Mouse (Mus musculus): Measurements from ENCODE around the gene Dnm3. TPM values are rescaled to one million over a fixed set of nuclear protein-coding genes. Genes with fewer than 3 reads are reported as not detected.

The Dnm3 gene
- total and polyA plus RNA-seq, 3 experiments: 1.5 to 7.8 (median 5.9) TPM

DNA sequence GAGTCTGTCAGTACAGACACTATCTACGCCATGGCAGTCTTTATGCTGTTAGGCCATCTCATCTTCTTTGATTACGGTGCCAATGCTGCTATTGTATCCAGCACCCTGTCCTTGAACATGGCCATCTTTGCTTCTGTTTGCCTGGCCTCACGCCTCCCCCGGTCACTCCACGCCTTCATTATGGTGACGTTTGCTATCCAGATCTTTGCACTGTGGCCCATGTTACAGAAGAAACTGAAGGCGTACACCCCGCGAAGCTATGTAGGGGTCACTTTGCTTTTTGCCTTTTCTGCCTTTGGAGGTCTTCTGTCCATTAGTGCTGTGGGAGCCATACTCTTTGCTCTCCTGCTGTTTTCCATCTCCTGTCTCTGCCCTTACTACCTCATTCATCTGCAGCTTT lies 507.0 kb downstream of the Dnm3 start:
- Histone ChIP-seq H3K4me1 (ENCODE audit: control insufficient read depth, insufficient read depth, low read length) (peaks cover 2% of the 10 kb centered on the region), H3K36me3 (ENCODE audit: control insufficient read depth, insufficient read depth, low read length) (peaks cover 7% of the 10 kb centered on the region), H3K27me3 (ENCODE audit: control insufficient read depth, insufficient read depth, low read length) (no peaks in the 10 kb centered on the region), H3K79me2 (replicated peaks; ENCODE audit: control insufficient read depth, insufficient read depth, low read length) (no peaks in the 10 kb centered on the region), H3K4me3 (no peak overlapping the region), H3K27ac (no peak overlapping the region), H3K9ac (ENCODE audit: low read depth, low read length) (no peak overlapping the region)
- intact Hi-C loops (cut with DNase I): loop anchor here (10.0 kb wide), 2 partner anchors 574 to 694 kb away; partner anchors contain the start of gene Mettl13
- WGBS: 96% methylated on average over 9 of the region's 9 CpGs
- TF ChIP-seq POLR2A (IDR thresholded peaks at IDR 0.05; ENCODE audit: insufficient read depth, low read depth, low read length): no peak
- no peak for TF ChIP-seq CTCF (IDR thresholded peaks at IDR 0.05)
- TF ChIP-seq EP300 (IDR thresholded peaks at IDR 0.05; ENCODE audit: insufficient read depth, low read depth, low read length): no peak
- no peak for DNase-seq

DNA sequence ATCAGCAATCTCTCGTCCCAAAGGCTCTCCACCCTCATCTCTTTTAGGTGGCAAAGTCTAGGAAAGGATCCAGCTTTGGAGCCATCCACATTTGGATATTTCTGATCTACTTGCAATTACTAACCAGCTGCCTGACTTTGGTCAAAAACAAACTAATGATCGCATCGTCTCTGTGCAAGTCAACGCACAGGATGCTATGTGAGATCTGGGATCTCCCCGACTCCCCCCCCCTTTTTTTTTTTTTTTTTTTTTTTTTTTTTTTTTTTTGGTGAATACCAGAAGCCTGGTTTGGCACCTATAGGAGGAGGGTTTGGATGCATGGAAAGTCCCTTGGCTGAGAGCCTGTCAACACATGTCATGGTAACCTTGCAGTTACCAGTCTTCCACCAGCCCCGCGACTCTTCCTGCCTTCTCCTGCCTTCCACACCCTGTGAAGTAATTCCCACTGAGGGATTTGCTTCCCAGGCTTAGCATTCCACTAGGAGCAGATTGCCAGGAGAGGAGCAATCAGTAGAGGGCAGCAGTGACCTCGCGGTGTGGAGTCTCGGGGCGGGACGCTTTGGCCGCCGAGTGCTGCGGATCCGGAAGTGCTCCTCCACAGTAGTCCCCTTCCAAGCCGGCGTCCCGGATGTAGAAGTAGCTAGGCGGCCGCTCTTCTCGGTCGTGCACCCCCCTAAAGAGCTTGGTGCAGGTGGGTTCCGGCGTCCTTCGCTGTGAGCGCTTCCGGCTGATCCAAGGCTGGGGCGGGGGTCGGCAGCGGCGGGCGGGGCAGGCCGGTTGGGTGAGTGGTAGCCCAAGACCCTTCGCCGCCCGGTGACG lies 509.0 kb downstream of the Dnm3 start, which contains the start of gene Pigc:
Gene Pigc, plus strand, starts transcription at position 598 of the 819 bp plus-strand sequence.
- peak within 1 kb of the TSS; percentile 91 for H3K4me3 ChIP-seq
- H3K79me2 ChIP-seq (replicated peaks; ENCODE audit: control insufficient read depth, insufficient read depth, low read length): no peaks in the 10 kb centered on the region
- intact Hi-C loops (cut with DNase I): loop anchor here (5.0 kb wide), 1 partner anchor 91 kb away; the partner anchor contains the start of gene Suco
- 1% methylated on average over 38 of the region's 38 CpGs for WGBS
- peak; percentile 70; the same call in 1 of the 2 replicates for TF ChIP-seq POLR2A (IDR thresholded peaks at IDR 0.05; ENCODE audit: insufficient read depth, low read depth, low read length)
- peak; percentile 75 for TF ChIP-seq EP300 (IDR thresholded peaks at IDR 0.05; ENCODE audit: insufficient read depth, low read depth, low read length)
- peak; percentile 92 for TF ChIP-seq CTCF (IDR thresholded peaks at IDR 0.05)
- DNase-seq: peak; percentile 91 to 93
- peak within 1 kb of the TSS; percentile 85 for H3K27ac ChIP-seq
- peaks cover 7% of the 10 kb centered on the region for H3K36me3 ChIP-seq (ENCODE audit: control insufficient read depth, insufficient read depth, low read length)
- peak within 1 kb of the TSS; percentile 87 for H3K9ac ChIP-seq (ENCODE audit: low read depth, low read length)
- H3K4me1 ChIP-seq (ENCODE audit: control insufficient read depth, insufficient read depth, low read length): peaks cover 2% of the 10 kb centered on the region
- no peaks in the 10 kb centered on the region for H3K27me3 ChIP-seq (ENCODE audit: control insufficient read depth, insufficient read depth, low read length)

DNA sequence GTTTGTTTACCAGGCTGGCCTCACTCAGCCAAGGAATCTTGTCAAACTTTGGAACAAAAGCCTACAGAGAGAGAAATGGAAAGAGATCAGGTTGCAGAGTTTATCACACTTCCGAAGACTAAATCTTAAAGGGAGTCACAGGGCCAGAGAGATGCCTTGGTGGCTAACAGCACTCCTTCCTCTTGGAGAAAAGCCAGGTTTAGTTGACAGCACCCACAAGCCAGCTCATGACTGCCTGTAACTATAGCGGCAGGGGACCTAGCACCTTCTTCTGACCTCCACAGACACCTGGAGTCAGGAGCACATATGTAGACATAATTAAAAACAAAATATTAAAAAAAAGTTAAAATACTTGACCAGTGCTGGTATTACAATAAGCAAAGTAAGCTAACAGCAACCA lies 509.9 kb downstream of the Dnm3 start:
- Histone ChIP-seq H3K36me3 (ENCODE audit: control insufficient read depth, insufficient read depth, low read length) (peaks cover 7% of the 10 kb centered on the region), H3K27me3 (ENCODE audit: control insufficient read depth, insufficient read depth, low read length) (no peaks in the 10 kb centered on the region), H3K4me1 (ENCODE audit: control insufficient read depth, insufficient read depth, low read length) (peaks cover 2% of the 10 kb centered on the region), H3K4me3 (no peak overlapping the region), H3K79me2 (replicated peaks; ENCODE audit: control insufficient read depth, insufficient read depth, low read length) (no peaks in the 10 kb centered on the region), H3K9ac (ENCODE audit: low read depth, low read length) (no peak overlapping the region), H3K27ac (no peak overlapping the region)
- DNase-seq: no peak
- TF ChIP-seq EP300 (IDR thresholded peaks at IDR 0.05; ENCODE audit: insufficient read depth, low read depth, low read length) (no peak), CTCF (IDR thresholded peaks at IDR 0.05) (no peak), POLR2A (IDR thresholded peaks at IDR 0.05; ENCODE audit: insufficient read depth, low read depth, low read length) (no peak)
- intact Hi-C loops (cut with DNase I): loop anchor here (5.0 kb wide), 1 partner anchor 91 kb away; the partner anchor contains the start of gene Suco
- 56% methylated on average over 2 of the region's 2 CpGs for WGBS

DNA sequence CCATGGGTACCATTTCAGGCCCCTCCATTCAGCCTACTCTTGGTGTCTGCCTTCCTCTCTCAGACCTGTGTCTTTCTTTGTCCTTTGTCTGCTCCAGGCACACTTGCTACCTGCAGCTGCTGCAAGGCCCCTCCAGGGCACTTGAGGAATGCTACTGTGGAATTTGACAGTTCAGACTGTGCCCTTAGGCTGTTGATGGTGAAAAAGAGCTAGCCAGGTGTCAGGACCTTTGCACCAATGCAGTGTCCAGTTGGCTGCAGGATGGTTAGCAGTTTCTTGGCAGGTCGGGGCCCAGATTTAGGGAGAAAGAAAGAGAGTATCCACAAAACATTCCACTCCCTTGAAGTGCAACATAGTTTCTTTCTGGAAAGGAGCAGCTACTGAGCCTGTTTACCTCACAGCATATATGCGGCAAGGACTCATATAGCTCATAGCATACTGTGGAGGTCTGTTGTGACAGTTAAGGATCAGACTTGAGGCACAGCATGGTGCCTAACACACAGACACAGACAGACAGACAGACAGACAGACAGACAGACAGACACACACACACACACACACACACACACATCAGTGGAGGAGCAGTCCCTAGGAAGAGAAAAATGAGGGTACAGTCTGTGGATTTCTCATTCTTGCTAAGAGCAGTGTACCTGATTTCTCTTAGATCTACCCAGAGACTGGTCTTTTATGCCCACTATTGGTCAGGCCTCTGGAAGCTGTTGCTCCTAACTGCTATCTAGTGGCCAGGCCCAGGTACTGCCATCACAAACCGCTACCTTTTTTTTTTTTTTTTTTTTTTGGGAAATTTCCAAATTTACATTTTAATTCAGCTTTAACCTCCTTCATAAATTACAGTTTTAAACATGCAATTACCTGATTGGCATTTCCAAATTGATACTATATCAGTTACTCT lies 515.1 kb downstream of the Dnm3 start:
- intact Hi-C loops (cut with DNase I): no loop called here
- no peaks in the 10 kb centered on the region for H3K79me2 ChIP-seq (replicated peaks; ENCODE audit: control insufficient read depth, insufficient read depth, low read length)
- no peaks in the 10 kb centered on the region for H3K4me1 ChIP-seq (ENCODE audit: control insufficient read depth, insufficient read depth, low read length)
- TF ChIP-seq CTCF (IDR thresholded peaks at IDR 0.05) (peak; percentile 67), POLR2A (IDR thresholded peaks at IDR 0.05; ENCODE audit: insufficient read depth, low read depth, low read length) (no peak)
- H3K4me3 ChIP-seq: no peak overlapping the region
- no peak for DNase-seq
- no peaks in the 10 kb centered on the region for H3K27me3 ChIP-seq (ENCODE audit: control insufficient read depth, insufficient read depth, low read length)
- no peak overlapping the region for H3K9ac ChIP-seq (ENCODE audit: low read depth, low read length)
- H3K27ac ChIP-seq: no peak overlapping the region
- WGBS: 49% methylated on average over 3 of the region's 3 CpGs
- no peaks in the 10 kb centered on the region for H3K36me3 ChIP-seq (ENCODE audit: control insufficient read depth, insufficient read depth, low read length)

DNA sequence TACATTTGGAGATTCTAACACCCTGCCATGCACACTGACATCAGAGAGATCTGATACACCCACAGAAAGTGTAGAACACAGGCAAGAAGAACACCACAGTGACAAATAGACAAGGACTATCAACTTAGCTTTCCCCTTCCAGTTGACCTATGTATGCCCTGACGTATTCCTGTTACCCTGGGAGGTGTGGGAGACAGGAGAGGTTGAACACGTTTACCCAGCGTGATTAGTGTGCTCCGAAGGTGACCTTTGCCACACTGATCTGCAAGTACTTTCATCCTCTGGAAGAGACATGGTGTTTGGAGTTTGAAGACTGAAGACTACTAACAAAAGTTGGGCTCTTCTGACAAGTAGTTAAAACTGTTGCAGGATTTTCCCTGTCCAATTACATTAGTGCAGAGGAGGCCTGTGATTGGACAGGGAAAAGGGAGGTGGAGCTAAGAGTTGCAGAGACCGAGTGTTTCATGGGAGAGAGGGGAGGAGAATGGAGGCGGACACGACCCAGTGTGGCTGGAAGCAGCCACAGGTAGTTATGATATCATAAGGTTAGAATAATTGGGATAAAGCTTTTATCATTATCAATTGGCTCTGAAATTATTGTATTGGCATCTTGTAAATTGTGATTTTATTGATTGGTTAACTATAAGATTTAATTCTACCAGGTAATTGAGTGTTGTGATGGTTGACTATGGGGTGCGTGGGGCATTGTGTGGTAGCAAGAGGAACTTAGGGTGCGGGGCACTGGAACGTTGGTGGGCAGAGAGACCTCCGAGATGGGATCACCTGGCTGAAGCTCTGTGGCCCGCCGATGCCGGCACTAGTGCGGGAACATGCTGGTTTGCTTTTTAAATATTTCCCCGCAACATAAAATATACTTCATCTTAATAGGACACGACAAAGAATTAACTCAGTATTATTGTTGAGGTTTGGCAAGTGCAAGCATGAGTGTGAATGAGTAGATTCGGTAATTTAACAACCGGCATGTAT lies 519.6 kb downstream of the Dnm3 start:
- H3K79me2 ChIP-seq (replicated peaks; ENCODE audit: control insufficient read depth, insufficient read depth, low read length): no peaks in the 10 kb centered on the region
- H3K27ac ChIP-seq: no peak overlapping the region
- H3K4me3 ChIP-seq: no peak overlapping the region
- H3K27me3 ChIP-seq (ENCODE audit: control insufficient read depth, insufficient read depth, low read length): no peaks in the 10 kb centered on the region
- no peaks in the 10 kb centered on the region for H3K36me3 ChIP-seq (ENCODE audit: control insufficient read depth, insufficient read depth, low read length)
- no peak for TF ChIP-seq CTCF (IDR thresholded peaks at IDR 0.05)
- TF ChIP-seq POLR2A (IDR thresholded peaks at IDR 0.05; ENCODE audit: insufficient read depth, low read depth, low read length): no peak
- no peak for TF ChIP-seq EP300 (IDR thresholded peaks at IDR 0.05; ENCODE audit: insufficient read depth, low read depth, low read length)
- H3K9ac ChIP-seq (ENCODE audit: low read depth, low read length): no peak overlapping the region
- no peaks in the 10 kb centered on the region for H3K4me1 ChIP-seq (ENCODE audit: control insufficient read depth, insufficient read depth, low read length)
- DNase-seq: no peak
- intact Hi-C loops (cut with DNase I): no loop called here
- 80% methylated on average over 19 of the region's 19 CpGs for WGBS

Measured in heart, adult 2 months (tissue).